Mouse (Mus musculus): ENCODE measurements around the gene Itgav.
A peak's percentile ranks its signal among the peaks of the same experiment; 100 is the strongest.
"Not testable (repeated sequence)": the region's sequence is repeated elsewhere in the genome, so short reads cannot be mapped to it uniquely, and the experiment has no call there.

Gene Itgav

GRCm38 (mm10) chr2:83713281-83713680 is 10.9 kb upstream of the Itgav start:
- not testable (repeated sequence) for DNase-seq

GRCm38 (mm10) chr2:83713946-83714345 is 10.3 kb upstream of the Itgav start:
- no peak for DNase-seq

- peak; percentile 32 for DNase-seq
These were observed 9.4 kb upstream of the Itgav start for GRCm38 (mm10) chr2:83714783-83715182.

- DNase-seq: no peak
These were observed 5.9 kb upstream of the Itgav start for GRCm38 (mm10) chr2:83718341-83718740.

- no peak for DNase-seq
These were observed 2.6 kb upstream of the Itgav start for GRCm38 (mm10) chr2:83721635-83722034.

GRCm38 (mm10) chr2:83722936-83723335 is 1.3 kb upstream of the Itgav start:
- no peak for DNase-seq

GRCm38 (mm10) chr2:83723346-83723745 is 851 bp upstream of the Itgav start:
- DNase-seq: no peak

- DNase-seq: peak; percentile 69
These were observed 882 bp downstream of the Itgav start for GRCm38 (mm10) chr2:83724827-83725730.

- no peak for DNase-seq
These were observed 1.6 kb downstream of the Itgav start for GRCm38 (mm10) chr2:83725796-83726195.

- peak; percentile 56 for DNase-seq
These were observed 4.1 kb downstream of the Itgav start for GRCm38 (mm10) chr2:83728238-83728682.

- no peak for DNase-seq
These were observed 5.1 kb downstream of the Itgav start for GRCm38 (mm10) chr2:83729339-83729738.

GRCm38 (mm10) chr2:83732896-83733295 is 8.7 kb downstream of the Itgav start:
- no peak for DNase-seq

GRCm38 (mm10) chr2:83733981-83734393 is 9.8 kb downstream of the Itgav start:
- DNase-seq: no peak

GRCm38 (mm10) chr2:83735276-83735675 is 11.1 kb downstream of the Itgav start:
- no peak for DNase-seq

GRCm38 (mm10) chr2:83736836-83737235 is 12.6 kb downstream of the Itgav start:
- no peak for DNase-seq

- DNase-seq: no peak
These were observed 14.5 kb downstream of the Itgav start for GRCm38 (mm10) chr2:83738586-83739251.

- DNase-seq: no peak
These were observed 15.4 kb downstream of the Itgav start for GRCm38 (mm10) chr2:83739461-83740124.

GRCm38 (mm10) chr2:83740601-83741031 is 16.4 kb downstream of the Itgav start:
- DNase-seq: no peak

GRCm38 (mm10) chr2:83742210-83742609 is 18.0 kb downstream of the Itgav start:
- DNase-seq: peak; percentile 52

- DNase-seq: no peak
These were observed 18.6 kb downstream of the Itgav start for GRCm38 (mm10) chr2:83742836-83743235.

- DNase-seq: no peak
These were observed 20.2 kb downstream of the Itgav start for GRCm38 (mm10) chr2:83744276-83744952.

GRCm38 (mm10) chr2:83745257-83745656 is 21.1 kb downstream of the Itgav start:
- DNase-seq: no peak

All from right cerebral cortex, postnatal 25 days (tissue).